In the genomic region with DNA sequence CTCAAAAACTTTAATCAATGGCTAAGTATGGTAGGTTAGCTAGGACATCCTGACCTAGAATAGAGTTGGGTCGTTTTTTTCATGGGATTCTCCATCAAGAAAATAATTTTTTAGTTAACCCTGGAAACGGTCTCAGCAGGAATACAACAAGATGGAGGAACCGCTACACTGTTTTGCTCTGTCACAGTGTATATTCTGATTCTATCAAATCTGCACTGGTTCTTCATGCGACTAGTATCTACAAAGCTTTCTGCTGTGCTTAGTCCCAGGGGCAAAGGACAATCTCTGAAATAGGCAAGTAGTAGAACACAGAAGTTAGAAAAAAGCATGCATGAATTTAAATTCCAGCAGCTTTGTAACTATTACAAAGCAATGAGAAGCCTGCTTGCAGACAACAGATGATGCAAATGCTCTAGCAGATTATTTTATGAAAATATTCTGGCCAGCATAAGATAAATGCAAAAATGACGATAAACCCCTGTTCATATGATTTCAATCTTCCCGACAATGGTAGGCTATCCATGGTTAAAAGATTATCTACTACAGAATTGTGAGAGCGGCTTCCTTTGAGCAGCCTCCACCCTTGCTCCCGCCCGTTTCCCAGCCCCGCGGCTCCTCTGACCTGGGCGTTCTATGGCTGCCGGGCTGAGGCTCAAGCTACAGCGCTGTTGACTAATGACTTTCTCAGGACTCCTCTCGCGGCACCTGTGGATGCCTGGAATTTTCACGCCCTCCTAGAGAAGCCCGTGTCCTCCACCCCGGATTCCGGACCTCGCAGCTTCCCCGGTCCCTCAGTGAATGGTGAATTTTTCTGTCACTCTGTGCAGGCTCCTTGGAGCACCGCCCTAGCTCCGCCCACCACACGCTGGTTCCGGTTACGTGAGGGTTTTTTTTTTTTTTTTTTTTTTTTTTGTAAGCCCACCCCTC, we compare ENCODE assay signal across 7 mouse cellular contexts. TPM values are rescaled to one million over a fixed set of nuclear protein-coding genes. Genes with fewer than 3 reads are reported as not detected.
DNase-seq lines count a peak whose midpoint lies in the region; ATAC-seq and TF ChIP-seq lines count a peak whose summit lies in the region.

A gene (minus strand): TSS at position 800 of the 927 bp plus-strand sequence.

- peak within 1 kb of the TSS; percentile 50 for H3K9ac ChIP-seq in intestine, postnatal 0 days (ENCODE audit: low read depth, low read length)
- peak within 1 kb of the TSS; percentile 81 for H3K9ac ChIP-seq in midbrain, embryonic 12.5 days (replicated peaks)

- peak within 1 kb of the TSS; percentile 84 for H3K4me2 ChIP-seq in intestine, postnatal 0 days (replicated peaks; ENCODE audit: low read depth)
- H3K4me2 ChIP-seq in midbrain, embryonic 12.5 days (replicated peaks): peak within 1 kb of the TSS; percentile 65

- TF ChIP-seq POLR2A in small intestine, adult 2 months (IDR thresholded peaks at IDR 0.05; ENCODE audit: low read depth, low read length): peak; percentile 71; the same call in 1 of the 2 replicates

- H3K4me3 ChIP-seq in embryonic facial prominence, embryonic 10.5 days: peak within 1 kb of the TSS; percentile 67
- H3K4me3 ChIP-seq in intestine, postnatal 0 days (ENCODE audit: low read depth, low read length): peak within 1 kb of the TSS; percentile 70
- peak within 1 kb of the TSS; percentile 69 for H3K4me3 ChIP-seq in midbrain, embryonic 12.5 days
- peak within 1 kb of the TSS; percentile 99 for H3K4me3 ChIP-seq in small intestine, adult 2 months (ENCODE audit: low read depth, low read length)

- intact Hi-C loops in left cerebral cortex, postnatal 4 days (cut with DNase I): loop anchor here (10.0 kb wide), 1 partner anchor 352 kb away; no protein-coding TSS in a partner anchor

- H3K9me3 ChIP-seq in embryonic facial prominence, embryonic 10.5 days: no peaks in the 10 kb centered on the region
- H3K9me3 ChIP-seq in intestine, postnatal 0 days (ENCODE audit: control insufficient read depth): no peaks in the 10 kb centered on the region
- H3K9me3 ChIP-seq in midbrain, embryonic 12.5 days: no peaks in the 10 kb centered on the region

- TF ChIP-seq CTCF in intestine, postnatal 0 days (IDR thresholded peaks at IDR 0.05; ENCODE audit: low read depth): no peak
- TF ChIP-seq CTCF in small intestine, adult 2 months (IDR thresholded peaks at IDR 0.05; ENCODE audit: extremely low read depth, insufficient read length, insufficient replicate concordance, low read depth, low read length): no peak

- DNase-seq in adrenal gland, postnatal 10 days: peak; percentile 93
- DNase-seq in embryonic facial prominence, embryonic 10.5 days (ENCODE audit: low spot score): peak; percentile 89
- peak; percentile 40 for DNase-seq in gonadal fat pad, adult 2 months (ENCODE audit: low read depth)
- peak; percentile 94 for DNase-seq in left cerebral cortex, postnatal 4 days

- 6% methylated on average over 27 of the region's 27 CpGs for WGBS in embryonic facial prominence, embryonic 10.5 days
- 3% methylated on average over 27 of the region's 27 CpGs for WGBS in intestine, postnatal 0 days
- 4% methylated on average over 27 of the region's 27 CpGs for WGBS in midbrain, embryonic 12.5 days
- WGBS in small intestine, adult 2 months: 3% methylated on average over 27 of the region's 27 CpGs

- H3K27me3 ChIP-seq in embryonic facial prominence, embryonic 10.5 days (replicated peaks; ENCODE audit: low read depth, poor library complexity, severe bottlenecking): no peaks in the 10 kb centered on the region
- no peaks in the 10 kb centered on the region for H3K27me3 ChIP-seq in intestine, postnatal 0 days (replicated peaks; ENCODE audit: control insufficient read depth, insufficient read depth, low read length)
- H3K27me3 ChIP-seq in midbrain, embryonic 12.5 days: no peaks in the 10 kb centered on the region
- no peaks in the 10 kb centered on the region; the same call in 1 of the 2 replicates for H3K27me3 ChIP-seq in small intestine, adult 2 months (ENCODE audit: control insufficient read depth, insufficient read depth, low read length)

- peak; percentile 100 for ATAC-seq in intestine, postnatal 0 days
- ATAC-seq in midbrain, embryonic 12.5 days (ENCODE audit: low FRiP score, low read depth): peak; percentile 100

- H3K4me1 ChIP-seq in embryonic facial prominence, embryonic 10.5 days: peaks cover 7% of the 10 kb centered on the region
- no peaks in the 10 kb centered on the region for H3K4me1 ChIP-seq in intestine, postnatal 0 days (replicated peaks; ENCODE audit: control insufficient read depth, insufficient read depth, low read length)
- peaks cover 5% of the 10 kb centered on the region; the same call in 1 of the 2 replicates for H3K4me1 ChIP-seq in midbrain, embryonic 12.5 days
- H3K4me1 ChIP-seq in small intestine, adult 2 months (ENCODE audit: control insufficient read depth, insufficient read depth, insufficient read length, low read length): peaks cover under 1% of the 10 kb centered on the region; the same call in 1 of the 2 replicates

- H3K36me3 ChIP-seq in embryonic facial prominence, embryonic 10.5 days (replicated peaks): peaks cover 11% of the 10 kb centered on the region; the same call in 1 of the 2 replicates
- H3K36me3 ChIP-seq in intestine, postnatal 0 days (ENCODE audit: control insufficient read depth, insufficient read depth): no peaks in the 10 kb centered on the region
- H3K36me3 ChIP-seq in midbrain, embryonic 12.5 days: peaks cover 8% of the 10 kb centered on the region
- no peaks in the 10 kb centered on the region for H3K36me3 ChIP-seq in small intestine, adult 2 months (ENCODE audit: control insufficient read depth, insufficient read depth, low read length)

- peak within 1 kb of the TSS; percentile 87 for H3K27ac ChIP-seq in embryonic facial prominence, embryonic 10.5 days (replicated peaks)
- peak within 1 kb of the TSS; percentile 70 for H3K27ac ChIP-seq in intestine, postnatal 0 days (ENCODE audit: low read depth, low read length)
- peak within 1 kb of the TSS; percentile 63 for H3K27ac ChIP-seq in midbrain, embryonic 12.5 days (replicated peaks)
- H3K27ac ChIP-seq in small intestine, adult 2 months (ENCODE audit: insufficient read depth, low read depth, low read length): peak within 1 kb of the TSS; percentile 81

RNA-seq across cellular contexts. Expression of the gene that starts here (rescaled TPM):
- total RNA-seq in adrenal gland, postnatal 10 days (2021): 10 to 100 TPM in 1 of 2 experiments, 1 to 10 TPM in 1; 5.8 to 12.8 TPM
- 12.8 and 13.3 TPM in 2 replicates for polyA plus RNA-seq in embryonic facial prominence, embryonic 10.5 days (2016; fragmentation: Nextera tagmentation; extraction: Ambion mirVana)
- polyA plus RNA-seq in gonadal fat pad, adult 2 months (2012; rRNA removed): 2.6 and 2.7 TPM in 2 replicates
- polyA plus RNA-seq in intestine, postnatal 0 days (2015; fragmentation: Nextera tagmentation; extraction: Ambion mirVana): 3.2 and 4.1 TPM in 2 replicates
- total RNA-seq in left cerebral cortex, postnatal 4 days (2021): 10 to 100 TPM; 38.6 to 39.3 TPM
- polyA plus RNA-seq in midbrain, embryonic 12.5 days (2016; fragmentation: Nextera tagmentation; extraction: Ambion mirVana): 23.1 and 24.0 TPM in 2 replicates
- polyA plus RNA-seq in small intestine, adult 2 months (2012; rRNA removed): 0.04 and 0.06 TPM in 2 replicates

Comparison
In these comparisons a context has a peak if more than half of its experiments do, and no peak if none do; other contexts are left out.
1. Peak in every context shown above with its lines: DNase-seq, ATAC-seq, H3K4me3 ChIP-seq and H3K27ac ChIP-seq.
2. DNase-seq: peak in every context shown above with its lines; median percentile 94 in left cerebral cortex, postnatal 4 days; 93 in adrenal gland, postnatal 10 days; 89 in embryonic facial prominence, embryonic 10.5 days; 40 in gonadal fat pad, adult 2 months.